Mouse (Mus musculus): ENCODE data around the gene Ddx31.

GRCm38 (mm10) chr2:28840222-28840951 is at the start of gene Ddx31, which contains the start of gene Gtf3c4:
- peak; percentile 40 for TF ChIP-seq POLR2A (IDR thresholded peaks at IDR 0.05; ENCODE audit: low read depth, low read length)
- no peak for TF ChIP-seq CTCF (IDR thresholded peaks at IDR 0.05; ENCODE audit: extremely low read depth, insufficient read length, insufficient replicate concordance, low read depth, low read length)
